Mouse (Mus musculus) heart, adult 2 months (tissue): ENCODE data around the gene Col24a1.

Experiments
- CTCF ChIP-seq: fragments of 200-600 bp; IDR thresholded peaks from 2 replicates; pipeline ENCODE4 v1.8.1; 2022; ENCODE audit warnings: antibody characterized with exemption, mild to moderate bottlenecking, moderate library complexity
- EP300 ChIP-seq: fragments of 200-500 bp; IDR thresholded peaks from 2 replicates; pipeline ENCODE4 v1.6.1; 2011; ENCODE audit warnings: low read depth, low read length, control low read depth; ENCODE audit not compliant: insufficient read depth

- peak; percentile 38; the same call in 1 of the 2 replicates for TF ChIP-seq EP300
- TF ChIP-seq CTCF: 0 out of 2 replicates have a peak, but pooled peaks have one; percentile 8
Measured at GRCm38 (mm10) chr3:145575743-145576481, 283.6 kb downstream of the Col24a1 start, which contains the start of gene Znhit6.
